Mouse (Mus musculus) cortical plate, adult 2 months (tissue): ENCODE results near the gene Cd46.

Experiments used
- CTCF ChIP-seq: fragments of 200-500 bp; IDR thresholded peaks from 2 replicates; pipeline ENCODE4 v1.5.1; 2011; ENCODE audit warnings: mild to moderate bottlenecking, control low read depth, low read length; ENCODE audit not compliant: insufficient read depth; ENCODE audit errors: extremely low read depth
- POLR2A ChIP-seq: fragments of 200-500 bp; IDR thresholded peaks from 2 replicates; pipeline ENCODE4 v1.6.1; 2011; ENCODE audit warnings: mild to moderate bottlenecking, low read length, control low read depth; ENCODE audit not compliant: insufficient read depth; ENCODE audit errors: extremely low read depth

GRCm38 (mm10) chr1:195113621-195114020 is 21.6 kb upstream of the Cd46 start:
- TF ChIP-seq POLR2A (no peak), CTCF (no peak)
